Mouse (Mus musculus) liver, embryonic 14.5 days (tissue): ENCODE measurements around the gene Parp3. TPM values are rescaled to one million over a fixed set of nuclear protein-coding genes. Genes with fewer than 3 reads are reported as not detected.

Experiments used
- ATAC-seq: fragments of 200-750 bp; cut with Nextera tagmentation; 2 replicates; pipeline ENCODE4 v1.8.0; 2017; ENCODE audit warnings: moderate number of reproducible peaks, mild to moderate bottlenecking, moderate library complexity; ENCODE audit not compliant: insufficient read depth
- DNase-seq, 3 experiments: peaks; one replicate each; pipeline ENCODE4 v3.0.0-alpha.2; 2012 to 2013; ENCODE audit warnings: low read depth in 3 of 3, low spot score in 3 of 3
- H3K27ac ChIP-seq: fragments of 300-500 bp; sonication (generic); 2 replicates; pipeline ENCODE4 v1.5.1; 2014; ENCODE audit warnings: moderate library complexity, mild to moderate bottlenecking, control low read depth, inconsistent platforms
- H3K27me3 ChIP-seq: fragments of 300-500 bp; sonication (generic); 2 replicates; pipeline ENCODE4 v1.6.1; 2014; ENCODE audit warnings: mild to moderate bottlenecking, low read length, moderate library complexity; ENCODE audit not compliant: control insufficient read depth, insufficient read depth
- H3K36me3 ChIP-seq: fragments of 300-500 bp; sonication (generic); replicated peaks from 2 replicates; pipeline ENCODE4 v1.6.1; 2014; ENCODE audit warnings: low read depth; ENCODE audit not compliant: control insufficient read depth, insufficient read depth
- H3K4me1 ChIP-seq, 2 experiments: fragments of 200-500 bp in 1 of 2; fragments of 300-500 bp in 1 of 2; sonication (generic) in 1 of 2; replicated peaks; 2 replicates each; pipeline ENCODE4 v1.6.1; 2012 to 2014; ENCODE audit warnings: antibody characterized with exemption in 1 of 2, inconsistent platforms in 1 of 2, low read length in 1 of 2; ENCODE audit not compliant: control insufficient read depth in 2 of 2, insufficient read depth in 2 of 2
- H3K4me2 ChIP-seq: fragments of 300-500 bp; sonication (generic); 2 replicates; pipeline ENCODE4 v1.6.1; 2014; ENCODE audit warnings: low read depth, mild to moderate bottlenecking, control low read depth, moderate library complexity
- H3K4me3 ChIP-seq, 2 experiments: fragments of 200-500 bp in 1 of 2; fragments of 300-500 bp in 1 of 2; sonication (generic) in 1 of 2; 2 replicates each; pipeline ENCODE4 v1.5.1; 2012 to 2014; ENCODE audit warnings: low read depth in 2 of 2, low read length in 2 of 2, mild to moderate bottlenecking in 2 of 2, control low read depth in 1 of 2, inconsistent platforms in 1 of 2, moderate library complexity in 1 of 2; ENCODE audit not compliant: insufficient read depth in 1 of 2
- H3K9ac ChIP-seq: fragments of 300-500 bp; sonication (generic); replicated peaks from 2 replicates; pipeline ENCODE4 v1.6.1; 2014; ENCODE audit warnings: mild to moderate bottlenecking, control low read depth, moderate library complexity
- H3K9me3 ChIP-seq: fragments of 300-500 bp; sonication (generic); 2 replicates; pipeline ENCODE4 v1.6.1; 2016; ENCODE audit warnings: low read length, mixed read lengths; ENCODE audit not compliant: control insufficient read depth
- CTCF ChIP-seq: IDR thresholded peaks from 2 replicates; pipeline ENCODE4 v1.5.1; 2016; ENCODE audit warnings: antibody characterized with exemption, low read depth, control low read depth
- EP300 ChIP-seq: IDR thresholded peaks from 2 replicates; pipeline ENCODE4 v1.6.1; 2016; ENCODE audit warnings: antibody characterized with exemption, low read depth
- WGBS: fragments of 180-500 bp; shearing (Covaris S2); extraction: QIAGEN DNeasy Blood & Tissue Kit; methylation state at CpG from one replicate; pipeline ENCODE4 v1.1.7; 2014; ENCODE audit not compliant: insufficient replicate concordance; 5-methylcytosine and 5-hydroxymethylcytosine counted together
- polyA plus RNA-seq, 2 experiments: library from polyadenylated mRNA; depleted of rRNA in 1 of 2; stranded (reverse) in 1 of 2; unstranded in 1 of 2; fragments of >200 nt; fragmentation: Nextera tagmentation in 1 of 2; extraction: Ambion mirVana in 1 of 2; gene quantifications; 2 replicates each; pipeline versions ENCODE4 v1.2.1 to v1.2.3; 2012 to 2014

Gene Parp3
- polyA plus RNA-seq, 2 experiments: 0.91 to 1.3 TPM

DNA sequence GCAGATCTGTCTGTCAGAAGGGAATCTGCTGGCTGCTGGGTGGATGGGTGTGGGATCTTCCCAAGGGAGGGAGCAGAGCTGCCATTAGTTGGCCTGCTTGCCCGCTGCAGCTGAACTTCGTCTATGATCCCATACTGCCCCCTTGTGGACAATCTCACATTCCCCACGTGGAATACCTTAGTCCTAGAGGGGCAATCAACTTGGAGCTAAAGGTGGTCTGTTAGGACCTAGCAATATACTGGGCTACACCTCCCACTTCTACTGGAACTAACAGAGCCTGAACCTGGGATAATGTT lies 54.9 kb downstream of the Parp3 start:
- TF ChIP-seq EP300 (no peak), CTCF (peak; percentile 96)
- H3K4me1 ChIP-seq: no peaks in the 10 kb centered on the region
- no peak overlapping the region for H3K9ac ChIP-seq
- no peak overlapping the region for H3K27ac ChIP-seq
- no peak overlapping the region for H3K4me2 ChIP-seq
- WGBS: 0% methylated on average over 3 of the region's 3 CpGs
- no peaks in the 10 kb centered on the region for H3K9me3 ChIP-seq
- peaks cover 15% of the 10 kb centered on the region for H3K27me3 ChIP-seq
- peak; percentile 71 for ATAC-seq
- peak; percentile 65 to 69 (median 65) for DNase-seq
- no peaks in the 10 kb centered on the region for H3K36me3 ChIP-seq
- H3K4me3 ChIP-seq: no peak overlapping the region

DNA sequence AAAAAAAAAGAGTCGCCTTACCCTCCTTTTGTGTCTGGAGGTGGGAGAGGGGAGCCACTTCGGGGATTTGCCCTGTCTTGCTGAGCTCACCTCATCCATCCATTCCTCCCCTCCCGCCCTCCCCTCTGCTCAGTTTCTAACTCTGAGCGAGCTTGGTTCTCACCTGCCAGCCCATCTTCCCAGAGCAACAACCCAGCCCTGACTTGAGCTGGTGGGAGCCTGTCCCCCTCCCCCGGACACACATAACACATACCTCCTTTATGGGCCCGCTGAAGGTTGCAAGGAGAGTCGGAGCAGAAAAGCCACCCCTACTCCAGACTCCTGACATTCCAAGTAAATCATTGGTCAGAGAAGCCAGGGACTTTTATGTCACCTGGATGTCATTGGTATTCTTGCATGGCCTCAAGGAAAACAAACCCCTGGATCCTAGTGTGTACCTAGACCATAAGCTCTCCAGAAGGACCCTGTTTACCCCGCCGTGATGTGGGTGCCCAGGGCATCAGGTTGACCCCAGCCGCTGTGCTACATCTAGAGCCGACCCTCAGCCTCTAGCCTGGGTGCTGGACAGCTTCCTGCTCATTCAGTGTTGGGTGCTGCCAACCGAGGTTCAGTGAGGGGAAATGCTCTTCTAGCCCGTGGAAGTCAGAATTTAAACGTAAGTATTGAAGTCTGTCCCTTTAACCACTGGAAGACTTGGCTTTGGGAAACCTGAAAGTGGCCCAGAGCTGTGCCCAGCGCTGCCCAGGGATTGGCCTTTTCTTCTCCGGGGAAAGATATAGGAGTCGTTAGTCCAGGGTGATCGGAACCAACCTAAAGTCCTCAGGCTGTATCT lies 55.5 kb downstream of the Parp3 start:
- Histone ChIP-seq H3K4me2 (no peak overlapping the region), H3K36me3 (no peaks in the 10 kb centered on the region), H3K9ac (no peak overlapping the region), H3K27me3 (peaks cover 15% of the 10 kb centered on the region), H3K9me3 (no peaks in the 10 kb centered on the region), H3K27ac (no peak overlapping the region), H3K4me3 (no peak overlapping the region), H3K4me1 (no peaks in the 10 kb centered on the region)
- DNase-seq (no peak), ATAC-seq (peak; percentile 9)
- no peak for TF ChIP-seq CTCF
- no peak for TF ChIP-seq EP300
- WGBS: 11% methylated on average over 18 of the region's 18 CpGs

DNA sequence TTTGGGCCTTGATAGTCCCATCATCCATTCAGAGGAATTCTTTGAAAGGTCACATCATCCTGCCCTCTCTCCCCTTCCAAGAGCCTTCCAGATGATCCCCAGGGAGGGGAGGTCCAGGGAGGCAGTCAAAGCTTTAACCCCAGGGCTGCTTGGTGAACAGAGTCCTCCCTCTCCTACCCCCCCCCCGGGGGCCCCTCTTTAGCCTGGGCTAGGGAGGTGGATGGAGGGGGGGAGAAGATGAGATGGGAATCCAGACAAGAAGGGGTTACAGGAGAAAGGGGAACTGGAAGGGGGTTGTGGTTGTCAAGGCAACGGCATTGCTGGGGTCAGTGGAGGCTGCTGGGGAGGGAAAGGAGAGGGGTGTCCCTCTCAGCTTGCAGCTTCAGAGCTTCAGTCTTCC lies 56.1 kb downstream of the Parp3 start:
- no peak overlapping the region for H3K9ac ChIP-seq
- no peaks in the 10 kb centered on the region for H3K4me1 ChIP-seq
- no peak for DNase-seq
- ATAC-seq: no peak
- TF ChIP-seq CTCF (no peak), EP300 (no peak)
- H3K27me3 ChIP-seq: peaks cover 15% of the 10 kb centered on the region
- no peak overlapping the region for H3K4me2 ChIP-seq
- no peaks in the 10 kb centered on the region for H3K9me3 ChIP-seq
- 0% methylated on average over 2 of the region's 2 CpGs for WGBS
- no peaks in the 10 kb centered on the region for H3K36me3 ChIP-seq
- no peak overlapping the region for H3K4me3 ChIP-seq
- H3K27ac ChIP-seq: no peak overlapping the region

Other genes starting within 250 kb of the Parp3 start
- 29.2 and 29.8 TPM in 2 replicates for gene Alas1, start 228.3 kb downstream of the Parp3 start, polyA plus RNA-seq (2012; rRNA removed)
- gene Alas1, start 228.3 kb downstream of the Parp3 start, polyA plus RNA-seq (2014; fragmentation: Nextera tagmentation; extraction: Ambion mirVana): 36.9 and 43.6 TPM in 2 replicates
- gene Poc1a, start 195.9 kb downstream of the Parp3 start, polyA plus RNA-seq (2012; rRNA removed): 17.8 and 18.5 TPM in 2 replicates
- 21.4 and 23.7 TPM in 2 replicates for gene Poc1a, start 195.9 kb downstream of the Parp3 start, polyA plus RNA-seq (2014; fragmentation: Nextera tagmentation; extraction: Ambion mirVana)
- gene Dusp7, start 108.3 kb downstream of the Parp3 start, polyA plus RNA-seq (2012; rRNA removed): 8.2 and 10.0 TPM in 2 replicates
- gene Dusp7, start 108.3 kb downstream of the Parp3 start, polyA plus RNA-seq (2014; fragmentation: Nextera tagmentation; extraction: Ambion mirVana): 4.4 and 4.5 TPM in 2 replicates
- gene Rpl29, start 47.5 kb downstream of the Parp3 start, polyA plus RNA-seq (2012; rRNA removed): 718 and 743 TPM in 2 replicates
- gene Rpl29, start 47.5 kb downstream of the Parp3 start, polyA plus RNA-seq (2014; fragmentation: Nextera tagmentation; extraction: Ambion mirVana): 713 and 720 TPM in 2 replicates
- 13.6 and 19.5 TPM in 2 replicates for gene Acy1, start 38.6 kb downstream of the Parp3 start, polyA plus RNA-seq (2012; rRNA removed)
- 26.7 and 26.8 TPM in 2 replicates for gene Acy1, start 38.6 kb downstream of the Parp3 start, polyA plus RNA-seq (2014; fragmentation: Nextera tagmentation; extraction: Ambion mirVana)
- gene Abhd14b, start 29.5 kb downstream of the Parp3 start, polyA plus RNA-seq (2012; rRNA removed): 17.3 and 23.7 TPM in 2 replicates
- 24.9 and 25.2 TPM in 2 replicates for gene Abhd14b, start 29.5 kb downstream of the Parp3 start, polyA plus RNA-seq (2014; fragmentation: Nextera tagmentation; extraction: Ambion mirVana)
- gene Abhd14a, start 29.3 kb downstream of the Parp3 start, polyA plus RNA-seq (2012; rRNA removed): 14.4 and 16.4 TPM in 2 replicates
- gene Abhd14a, start 29.3 kb downstream of the Parp3 start, polyA plus RNA-seq (2014; fragmentation: Nextera tagmentation; extraction: Ambion mirVana): 14.3 and 16.3 TPM in 2 replicates
- 11.3 and 18.3 TPM in 2 replicates for gene Pcbp4, start 23.7 kb downstream of the Parp3 start, polyA plus RNA-seq (2012; rRNA removed)
- gene Pcbp4, start 23.7 kb downstream of the Parp3 start, polyA plus RNA-seq (2014; fragmentation: Nextera tagmentation; extraction: Ambion mirVana): 5.6 and 5.7 TPM in 2 replicates
- gene Gpr62, start 11.0 kb downstream of the Parp3 start, polyA plus RNA-seq (2012; rRNA removed): not detected in 2 replicates
- gene Gpr62, start 11.0 kb downstream of the Parp3 start, polyA plus RNA-seq (2014; fragmentation: Nextera tagmentation; extraction: Ambion mirVana): not detected in 2 replicates
- gene Rrp9, start 986 bp downstream of the Parp3 start, polyA plus RNA-seq (2012; rRNA removed): 18.1 and 18.8 TPM in 2 replicates
- 22.1 and 25.1 TPM in 2 replicates for gene Rrp9, start 986 bp downstream of the Parp3 start, polyA plus RNA-seq (2014; fragmentation: Nextera tagmentation; extraction: Ambion mirVana)
- gene Iqcf1, start 23.0 kb upstream of the Parp3 start, polyA plus RNA-seq (2012; rRNA removed): not detected in 2 replicates
- gene Iqcf1, start 23.0 kb upstream of the Parp3 start, polyA plus RNA-seq (2014; fragmentation: Nextera tagmentation; extraction: Ambion mirVana): not detected in 2 replicates
- not detected in 2 replicates for gene Iqcf5, start 37.6 kb upstream of the Parp3 start, polyA plus RNA-seq (2012; rRNA removed)
- not detected in 2 replicates for gene Iqcf5, start 37.6 kb upstream of the Parp3 start, polyA plus RNA-seq (2014; fragmentation: Nextera tagmentation; extraction: Ambion mirVana)
- gene Iqcf3, start 84.7 kb upstream of the Parp3 start, polyA plus RNA-seq (2012; rRNA removed): not detected in 2 replicates
- gene Iqcf3, start 84.7 kb upstream of the Parp3 start, polyA plus RNA-seq (2014; fragmentation: Nextera tagmentation; extraction: Ambion mirVana): not detected in 2 replicates
- gene Iqcf4, start 94.0 kb upstream of the Parp3 start, polyA plus RNA-seq (2012; rRNA removed): not detected in 2 replicates
- gene Iqcf4, start 94.0 kb upstream of the Parp3 start, polyA plus RNA-seq (2014; fragmentation: Nextera tagmentation; extraction: Ambion mirVana): not detected in 2 replicates
- gene Iqcf6, start 149.6 kb upstream of the Parp3 start, polyA plus RNA-seq (2012; rRNA removed): not detected in 2 replicates
- gene Iqcf6, start 149.6 kb upstream of the Parp3 start, polyA plus RNA-seq (2014; fragmentation: Nextera tagmentation; extraction: Ambion mirVana): not detected in 2 replicates
- 0.02 TPM in 1 of 2 replicates, not detected in the other for gene Grm2, start 179.1 kb upstream of the Parp3 start, polyA plus RNA-seq (2012; rRNA removed)
- not detected in 2 replicates for gene Grm2, start 179.1 kb upstream of the Parp3 start, polyA plus RNA-seq (2014; fragmentation: Nextera tagmentation; extraction: Ambion mirVana)
- gene Tex264, start 209.0 kb upstream of the Parp3 start, polyA plus RNA-seq (2012; rRNA removed): 9.4 and 11.3 TPM in 2 replicates
- gene Tex264, start 209.0 kb upstream of the Parp3 start, polyA plus RNA-seq (2014; fragmentation: Nextera tagmentation; extraction: Ambion mirVana): 11.5 and 12.1 TPM in 2 replicates